Mouse (Mus musculus): ENCODE measurements at regions not wholly inside any gene's neighbourhood (a gene's known extent, or its start where the extent isn't known, plus 50 kb on each side); places are given as distances from the start of the nearest gene placed in this dataset.

- TF ChIP-seq CTCF (IDR thresholded peaks at IDR 0.05; ENCODE audit: low read depth) (no peak), EP300 (optimal IDR thresholded peaks at IDR 0.05) (no peak)
Measured at GRCm38 (mm10) chr2:9592531-9592930, 288.5 kb upstream of the 4930412O13Rik start.

Data from stomach, postnatal 0 days (tissue).